Mouse (Mus musculus): Measurements from ENCODE around the gene Ssbp3. TPM values are rescaled to one million over a fixed set of nuclear protein-coding genes. Genes with fewer than 3 reads are reported as not detected.

Gene Ssbp3
- polyA plus RNA-seq, 1 experiment from 2014 or later: 43.3 TPM

DNA sequence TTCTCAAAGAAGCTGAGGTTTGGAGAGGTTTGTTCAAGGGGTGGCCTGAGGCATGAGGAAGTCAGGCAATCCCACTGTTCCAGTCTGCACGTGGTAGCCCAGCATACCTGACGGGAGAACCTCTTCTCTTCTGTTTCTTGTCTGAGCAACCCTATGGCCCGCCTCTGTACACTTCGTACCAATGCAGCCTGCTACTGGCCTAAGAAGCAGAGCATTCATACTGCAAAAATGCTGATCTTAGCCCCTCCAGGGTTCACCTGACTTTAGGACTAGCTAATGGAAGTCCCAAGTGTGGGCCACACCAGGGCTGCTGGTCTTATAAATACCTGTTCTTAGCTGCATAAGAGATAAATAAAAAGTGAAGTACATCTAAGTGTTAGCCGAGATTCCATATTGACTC, 147.8 kb downstream of the Ssbp3 start:
- Histone ChIP-seq H3K4me1 (ENCODE audit: control insufficient read depth in 2 of 2, insufficient read depth in 2 of 2, low read length in 2 of 2) (no peaks in the 10 kb centered on the region), H3K9ac (ENCODE audit: low read length) (no peak overlapping the region), H3K27ac (replicated peaks in 1 of 2; ENCODE audit: control insufficient read depth in 1 of 2, insufficient read depth in 1 of 2, low read depth in 2 of 2, low read length in 2 of 2) (no peak overlapping the region), H3K36me3 (ENCODE audit: control insufficient read depth, insufficient read depth, low read length) (peaks cover 81% of the 10 kb centered on the region), H3K4me2 (ENCODE audit: low read length) (no peak overlapping the region), H3K4me3 (ENCODE audit: control insufficient read depth in 1 of 2, insufficient read depth in 1 of 2, low read depth in 1 of 2, low read length in 2 of 2) (no peak overlapping the region), H3K9me3 (ENCODE audit: control insufficient read depth, low read length) (no peaks in the 10 kb centered on the region), H3K27me3 (ENCODE audit: control insufficient read depth, insufficient read depth, low read length) (no peaks in the 10 kb centered on the region)
- 89% methylated on average over 5 of the region's 5 CpGs for WGBS
- no peak for ATAC-seq (ENCODE audit: insufficient number of reproducible peaks, insufficient read depth, low FRiP score, low read depth)

DNA sequence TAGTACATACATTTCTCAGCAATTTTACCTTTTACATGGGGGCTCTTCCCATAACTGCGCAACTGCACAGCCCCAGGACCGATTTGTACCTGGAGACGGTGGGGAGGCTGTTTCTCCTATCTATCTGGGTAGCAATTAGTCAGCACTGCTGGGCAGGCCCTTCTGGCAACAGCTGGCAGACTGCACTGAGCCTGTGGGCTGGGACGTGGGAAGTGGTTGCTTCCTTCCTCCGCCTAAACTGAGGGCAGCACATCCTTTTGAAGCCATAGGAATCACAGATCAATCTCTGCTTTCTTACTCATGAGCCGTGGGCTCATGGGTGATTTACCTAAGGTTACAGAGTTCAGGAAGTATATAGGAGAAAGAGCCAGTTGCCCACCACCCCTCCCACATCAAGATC, 148.3 kb downstream of the Ssbp3 start:
- WGBS: 76% methylated on average over 6 of the region's 6 CpGs
- H3K4me3 ChIP-seq (ENCODE audit: control insufficient read depth in 1 of 2, insufficient read depth in 1 of 2, low read depth in 1 of 2, low read length in 2 of 2): no peak overlapping the region
- no peak overlapping the region for H3K4me2 ChIP-seq (ENCODE audit: low read length)
- ATAC-seq (ENCODE audit: insufficient number of reproducible peaks, insufficient read depth, low FRiP score, low read depth): no peak
- no peak overlapping the region for H3K9ac ChIP-seq (ENCODE audit: low read length)
- H3K27me3 ChIP-seq (ENCODE audit: control insufficient read depth, insufficient read depth, low read length): no peaks in the 10 kb centered on the region
- peaks cover 85% of the 10 kb centered on the region for H3K36me3 ChIP-seq (ENCODE audit: control insufficient read depth, insufficient read depth, low read length)
- no peak overlapping the region for H3K27ac ChIP-seq (replicated peaks in 1 of 2; ENCODE audit: control insufficient read depth in 1 of 2, insufficient read depth in 1 of 2, low read depth in 2 of 2, low read length in 2 of 2)
- no peaks in the 10 kb centered on the region for H3K4me1 ChIP-seq (ENCODE audit: control insufficient read depth in 2 of 2, insufficient read depth in 2 of 2, low read length in 2 of 2)
- no peaks in the 10 kb centered on the region for H3K9me3 ChIP-seq (ENCODE audit: control insufficient read depth, low read length)

DNA sequence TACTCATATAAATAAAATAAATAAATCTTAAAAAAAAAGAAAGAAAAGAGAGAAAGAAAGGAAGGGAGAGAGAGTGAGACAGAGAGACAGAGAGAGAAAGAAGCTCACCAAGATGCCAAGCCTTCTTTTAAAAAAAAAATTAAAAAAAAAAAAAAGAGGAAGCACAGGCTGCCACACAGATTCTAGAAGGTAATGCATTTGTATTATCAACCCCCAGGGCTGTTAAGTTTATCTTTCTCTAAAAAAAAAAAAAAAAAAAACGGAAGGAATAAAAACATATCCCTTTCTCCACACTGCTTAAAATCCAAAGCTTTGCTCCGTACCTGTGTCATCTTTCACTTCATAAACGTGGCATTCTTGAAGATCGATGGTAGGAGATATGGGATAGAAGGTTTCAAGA, 151.1 kb downstream of the Ssbp3 start:
- Histone ChIP-seq H3K27me3 (ENCODE audit: control insufficient read depth, insufficient read depth, low read length) (no peaks in the 10 kb centered on the region), H3K36me3 (ENCODE audit: control insufficient read depth, insufficient read depth, low read length) (peaks cover 80% of the 10 kb centered on the region), H3K9ac (ENCODE audit: low read length) (no peak overlapping the region), H3K4me3 (ENCODE audit: control insufficient read depth in 1 of 2, insufficient read depth in 1 of 2, low read depth in 1 of 2, low read length in 2 of 2) (no peak overlapping the region), H3K4me1 (ENCODE audit: control insufficient read depth in 2 of 2, insufficient read depth in 2 of 2, low read length in 2 of 2) (peaks cover 0 to 8% of the 10 kb centered on the region in 2 experiments; a peak in 2 of 4 replicates), H3K4me2 (ENCODE audit: low read length) (no peak overlapping the region), H3K9me3 (ENCODE audit: control insufficient read depth, low read length) (no peaks in the 10 kb centered on the region), H3K27ac (replicated peaks in 1 of 2; ENCODE audit: control insufficient read depth in 1 of 2, insufficient read depth in 1 of 2, low read depth in 2 of 2, low read length in 2 of 2) (no peak overlapping the region)
- ATAC-seq (ENCODE audit: insufficient number of reproducible peaks, insufficient read depth, low FRiP score, low read depth): no peak
- 93% methylated on average over 4 of the region's 4 CpGs for WGBS

DNA sequence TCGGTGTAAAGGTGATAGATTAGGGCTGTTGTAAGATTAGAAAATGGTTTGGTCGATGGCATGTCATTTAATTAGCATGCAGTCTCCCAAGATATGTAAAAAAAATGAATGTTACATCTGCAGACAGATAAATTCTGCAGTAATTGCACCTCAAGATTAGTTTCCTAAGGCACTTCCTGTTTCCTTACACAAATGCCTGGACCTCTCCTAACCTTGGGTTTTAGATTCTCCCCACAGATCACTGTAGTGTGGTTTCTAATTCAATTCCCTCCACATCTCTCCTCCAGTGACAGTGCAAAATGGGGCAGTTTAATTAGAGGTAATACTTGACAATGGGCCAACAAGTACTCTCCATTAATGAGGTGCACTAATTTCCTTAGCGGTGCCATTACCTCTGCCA, 152.7 kb downstream of the Ssbp3 start:
- Histone ChIP-seq H3K9me3 (ENCODE audit: control insufficient read depth, low read length) (no peaks in the 10 kb centered on the region), H3K9ac (ENCODE audit: low read length) (no peak overlapping the region), H3K36me3 (ENCODE audit: control insufficient read depth, insufficient read depth, low read length) (peaks cover 63% of the 10 kb centered on the region), H3K4me2 (ENCODE audit: low read length) (no peak overlapping the region), H3K27ac (replicated peaks in 1 of 2; ENCODE audit: control insufficient read depth in 1 of 2, insufficient read depth in 1 of 2, low read depth in 2 of 2, low read length in 2 of 2) (no peak overlapping the region), H3K27me3 (ENCODE audit: control insufficient read depth, insufficient read depth, low read length) (no peaks in the 10 kb centered on the region), H3K4me3 (ENCODE audit: control insufficient read depth in 1 of 2, insufficient read depth in 1 of 2, low read depth in 1 of 2, low read length in 2 of 2) (no peak overlapping the region), H3K4me1 (ENCODE audit: control insufficient read depth in 2 of 2, insufficient read depth in 2 of 2, low read length in 2 of 2) (peaks cover 2 to 12% of the 10 kb centered on the region in 2 experiments; a peak in 2 of 4 replicates)
- no peak for ATAC-seq (ENCODE audit: insufficient number of reproducible peaks, insufficient read depth, low FRiP score, low read depth)
- 72% methylated on average over 3 of the region's 3 CpGs for WGBS

DNA sequence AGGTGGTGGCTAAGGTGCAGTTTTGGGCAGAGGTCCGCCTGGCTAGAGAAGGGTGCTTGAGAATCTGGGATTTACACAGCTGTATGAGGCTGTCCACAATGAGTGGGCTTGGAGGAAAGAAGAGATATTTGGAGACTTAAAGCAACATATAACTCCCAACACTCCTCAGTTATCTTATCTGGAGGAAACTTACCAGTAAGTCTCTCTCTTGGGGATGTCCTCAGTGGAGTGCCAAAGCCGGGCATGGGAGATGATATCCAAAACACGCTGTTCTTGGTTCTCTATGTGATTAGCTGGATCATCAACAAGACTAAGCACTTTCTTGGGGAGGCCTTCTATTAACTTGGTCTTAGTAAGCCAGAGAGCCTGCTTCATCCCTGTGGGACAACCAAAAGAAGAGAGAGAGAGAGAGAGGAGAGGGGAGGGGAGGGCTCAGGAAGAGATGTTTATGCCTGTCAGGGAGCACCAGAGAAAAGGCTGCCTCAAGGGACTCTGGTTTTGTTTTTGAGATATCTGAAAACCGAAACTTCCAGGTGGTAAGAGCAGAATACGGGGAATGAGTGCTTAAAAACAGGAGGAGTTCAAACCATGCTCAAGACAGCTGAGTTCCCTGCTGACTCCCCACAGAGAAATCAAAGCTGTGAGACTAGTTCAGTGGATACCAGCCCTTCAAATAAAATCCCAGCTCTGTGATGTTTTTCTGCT, 154.0 kb downstream of the Ssbp3 start:
- H3K9me3 ChIP-seq (ENCODE audit: control insufficient read depth, low read length): no peaks in the 10 kb centered on the region
- H3K4me1 ChIP-seq (ENCODE audit: control insufficient read depth in 2 of 2, insufficient read depth in 2 of 2, low read length in 2 of 2): peaks cover 2 to 12% of the 10 kb centered on the region in 2 experiments; a peak in 2 of 4 replicates
- H3K9ac ChIP-seq (ENCODE audit: low read length): no peak overlapping the region
- peaks cover 50% of the 10 kb centered on the region for H3K36me3 ChIP-seq (ENCODE audit: control insufficient read depth, insufficient read depth, low read length)
- ATAC-seq (ENCODE audit: insufficient number of reproducible peaks, insufficient read depth, low FRiP score, low read depth): no peak
- no peak overlapping the region for H3K4me2 ChIP-seq (ENCODE audit: low read length)
- WGBS: 83% methylated on average over 5 of the region's 5 CpGs
- 0 out of 2 replicates have a peak, but pooled peaks cover 5% of the 10 kb centered on the region for H3K27me3 ChIP-seq (ENCODE audit: control insufficient read depth, insufficient read depth, low read length)
- no peak overlapping the region for H3K27ac ChIP-seq (replicated peaks in 1 of 2; ENCODE audit: control insufficient read depth in 1 of 2, insufficient read depth in 1 of 2, low read depth in 2 of 2, low read length in 2 of 2)
- no peak overlapping the region for H3K4me3 ChIP-seq (ENCODE audit: control insufficient read depth in 1 of 2, insufficient read depth in 1 of 2, low read depth in 1 of 2, low read length in 2 of 2)

DNA sequence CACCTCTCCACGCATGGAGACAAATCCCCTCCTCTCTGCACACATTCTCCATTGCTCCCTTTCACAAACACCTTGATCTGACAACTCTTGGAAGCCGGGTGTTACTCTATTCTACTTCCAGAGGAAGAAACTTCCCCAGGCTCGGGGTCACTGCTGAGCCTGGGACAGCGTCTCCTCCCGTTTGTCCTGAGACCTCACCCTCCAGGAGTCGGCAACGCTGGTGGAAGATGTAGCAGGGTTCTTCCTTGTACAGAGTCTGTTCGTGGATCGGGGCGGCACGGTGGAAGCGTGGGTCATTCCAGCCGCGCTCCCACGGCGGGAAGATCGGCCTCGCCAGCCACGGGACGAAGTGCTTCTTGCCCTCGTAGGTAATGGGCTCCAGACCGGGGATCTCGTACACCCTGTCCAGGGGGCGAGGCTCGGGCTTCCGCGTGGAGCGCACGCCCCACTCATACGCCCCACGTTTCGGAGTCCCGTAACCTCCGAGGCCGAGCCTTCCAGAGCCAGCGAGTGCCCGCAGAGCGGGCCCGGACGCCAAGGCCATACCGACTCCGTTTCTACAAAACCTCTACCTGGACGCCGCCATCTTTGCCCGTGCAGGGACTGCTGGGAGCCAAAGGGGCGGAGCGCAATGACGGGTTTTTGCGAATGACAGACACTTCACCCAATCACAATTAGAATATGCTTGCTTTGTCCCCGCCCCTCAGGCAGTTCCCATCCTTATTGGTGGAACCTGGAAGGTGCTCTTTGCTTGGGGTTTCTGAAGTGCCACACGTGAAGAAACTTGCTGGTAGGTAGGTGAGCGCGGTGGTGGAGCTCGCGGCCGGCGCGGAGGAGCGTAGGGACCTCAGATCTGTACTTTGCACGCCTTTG, 156.0 kb downstream of the Ssbp3 start, which contains the start of the genes Mrpl37 and Cyb5rl:
Gene Mrpl37 (minus strand): TSS at position 617 of the 873 bp plus-strand sequence.
Gene Cyb5rl (plus strand): TSS at position 737 of the 873 bp plus-strand sequence.
- Histone ChIP-seq H3K27me3 (ENCODE audit: control insufficient read depth, insufficient read depth, low read length) (0 out of 2 replicates have a peak, but pooled peaks cover 5% of the 10 kb centered on the region), H3K9ac (ENCODE audit: low read length) (peak within 1 kb of the TSS; percentile 88), H3K27ac (replicated peaks in 1 of 2; ENCODE audit: control insufficient read depth in 1 of 2, insufficient read depth in 1 of 2, low read depth in 2 of 2, low read length in 2 of 2) (peak within 1 kb of the TSS in 1 of 2 experiments; percentile 26; a peak in 2 of 4 replicates), H3K4me3 (ENCODE audit: control insufficient read depth in 1 of 2, insufficient read depth in 1 of 2, low read depth in 1 of 2, low read length in 2 of 2) (peak within 1 kb of the TSS; percentile 72 to 73), H3K4me2 (ENCODE audit: low read length) (peak within 1 kb of the TSS; percentile 93), H3K4me1 (ENCODE audit: control insufficient read depth in 2 of 2, insufficient read depth in 2 of 2, low read length in 2 of 2) (peaks cover 2 to 12% of the 10 kb centered on the region in 2 experiments; a peak in 2 of 4 replicates), H3K36me3 (ENCODE audit: control insufficient read depth, insufficient read depth, low read length) (peaks cover 30% of the 10 kb centered on the region), H3K9me3 (ENCODE audit: control insufficient read depth, low read length) (no peaks in the 10 kb centered on the region)
- peak; percentile 95 for ATAC-seq (ENCODE audit: insufficient number of reproducible peaks, insufficient read depth, low FRiP score, low read depth)
- WGBS: under 1% methylated on average over 60 of the region's 60 CpGs

DNA sequence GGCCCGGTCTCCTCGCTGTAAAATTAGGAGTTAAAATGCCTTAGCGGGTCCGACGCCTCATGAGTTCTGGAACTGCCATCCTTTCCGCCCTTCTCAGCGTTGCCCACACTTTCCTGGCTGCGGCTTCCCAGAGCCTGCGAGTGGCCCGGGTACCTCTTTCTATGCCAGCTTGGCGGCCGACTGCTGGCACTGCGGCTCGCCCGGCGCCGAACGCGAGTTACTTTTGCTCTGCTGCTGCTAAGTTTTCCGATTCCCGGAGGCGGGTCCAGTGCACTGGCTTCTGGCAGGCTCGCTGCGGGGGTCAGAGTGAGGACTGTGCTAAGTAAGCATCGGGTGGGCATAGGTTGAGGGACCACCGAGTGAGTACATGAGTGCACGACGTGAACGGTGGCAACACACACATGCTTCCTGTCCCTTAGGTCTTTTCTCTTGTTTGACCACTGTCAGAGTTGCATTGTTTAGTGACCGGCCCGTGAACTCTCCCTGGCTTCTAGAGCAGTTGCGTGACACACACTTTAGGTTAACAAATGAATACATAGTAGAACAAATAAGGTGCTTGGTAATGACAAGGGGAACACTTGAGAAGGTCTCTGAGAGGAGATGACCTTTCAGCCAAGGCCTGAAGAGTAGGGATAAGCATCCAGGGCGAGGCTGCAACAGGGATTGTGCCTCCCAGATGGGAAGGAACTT, 156.8 kb downstream of the Ssbp3 start:
- Histone ChIP-seq H3K4me1 (ENCODE audit: control insufficient read depth in 2 of 2, insufficient read depth in 2 of 2, low read length in 2 of 2) (peaks cover 2 to 12% of the 10 kb centered on the region in 2 experiments; a peak in 2 of 4 replicates), H3K36me3 (ENCODE audit: control insufficient read depth, insufficient read depth, low read length) (peaks cover 22% of the 10 kb centered on the region), H3K4me3 (ENCODE audit: control insufficient read depth in 1 of 2, insufficient read depth in 1 of 2, low read depth in 1 of 2, low read length in 2 of 2) (peak overlapping the region; percentile 63 to 73), H3K9me3 (ENCODE audit: control insufficient read depth, low read length) (no peaks in the 10 kb centered on the region), H3K27me3 (ENCODE audit: control insufficient read depth, insufficient read depth, low read length) (0 out of 2 replicates have a peak, but pooled peaks cover 5% of the 10 kb centered on the region), H3K9ac (ENCODE audit: low read length) (peak overlapping the region; percentile 75), H3K27ac (replicated peaks in 1 of 2; ENCODE audit: control insufficient read depth in 1 of 2, insufficient read depth in 1 of 2, low read depth in 2 of 2, low read length in 2 of 2) (no peak overlapping the region), H3K4me2 (ENCODE audit: low read length) (peak overlapping the region; percentile 85)
- peak; percentile 7; the same call in 1 of the 2 replicates for ATAC-seq (ENCODE audit: insufficient number of reproducible peaks, insufficient read depth, low FRiP score, low read depth)
- WGBS: 3% methylated on average over 33 of the region's 33 CpGs

Data from heart, embryonic 14.5 days (tissue).